Mouse (Mus musculus): Measurements from ENCODE around the gene Zfp385a. TPM values are rescaled to one million over a fixed set of nuclear protein-coding genes. Genes with fewer than 3 reads are reported as not detected.
A peak's percentile ranks its signal among the peaks of the same experiment; 100 is the strongest.

Zfp385a gene
- total RNA-seq, 4 experiments from 2014 or later = 37.9 to 55.5 (median 47.0) TPM

DNA sequence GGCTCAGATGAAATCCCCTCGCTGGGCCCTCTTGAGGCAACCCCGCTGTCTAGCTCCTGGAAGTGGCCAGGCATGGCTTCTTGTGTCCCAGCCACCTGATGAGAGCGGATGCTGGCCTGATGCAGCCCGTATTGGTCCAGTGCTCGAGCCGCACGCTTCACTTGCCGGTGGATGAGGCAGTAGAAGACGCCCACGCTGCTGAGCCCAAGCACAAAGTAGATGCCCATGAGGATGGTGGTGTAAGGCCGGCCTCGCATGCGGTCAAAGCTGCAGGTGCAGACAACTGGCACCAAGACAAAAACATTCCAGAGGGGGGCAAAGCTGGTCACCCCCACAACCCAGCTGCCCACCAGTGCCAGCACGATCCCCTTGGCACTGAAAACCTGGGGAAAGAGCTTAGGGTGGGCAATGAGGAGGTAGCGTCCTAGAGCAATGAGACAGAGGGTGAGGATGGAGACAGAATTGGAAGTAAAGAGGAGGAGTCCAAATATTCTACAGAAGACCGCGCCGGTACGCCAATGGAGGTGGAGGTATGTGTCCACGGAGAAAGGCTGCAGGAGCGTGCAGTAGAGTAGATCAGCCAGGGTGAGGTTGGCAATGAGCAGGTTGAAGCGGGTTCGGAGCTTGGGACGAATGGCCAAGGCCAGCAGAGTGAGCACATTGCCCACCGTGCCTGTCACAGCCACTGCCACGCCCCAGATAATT is 30.9 kb downstream of the Zfp385a start:
- no peak for DNase-seq (ENCODE audit: low spot score in 2 of 2)

DNA sequence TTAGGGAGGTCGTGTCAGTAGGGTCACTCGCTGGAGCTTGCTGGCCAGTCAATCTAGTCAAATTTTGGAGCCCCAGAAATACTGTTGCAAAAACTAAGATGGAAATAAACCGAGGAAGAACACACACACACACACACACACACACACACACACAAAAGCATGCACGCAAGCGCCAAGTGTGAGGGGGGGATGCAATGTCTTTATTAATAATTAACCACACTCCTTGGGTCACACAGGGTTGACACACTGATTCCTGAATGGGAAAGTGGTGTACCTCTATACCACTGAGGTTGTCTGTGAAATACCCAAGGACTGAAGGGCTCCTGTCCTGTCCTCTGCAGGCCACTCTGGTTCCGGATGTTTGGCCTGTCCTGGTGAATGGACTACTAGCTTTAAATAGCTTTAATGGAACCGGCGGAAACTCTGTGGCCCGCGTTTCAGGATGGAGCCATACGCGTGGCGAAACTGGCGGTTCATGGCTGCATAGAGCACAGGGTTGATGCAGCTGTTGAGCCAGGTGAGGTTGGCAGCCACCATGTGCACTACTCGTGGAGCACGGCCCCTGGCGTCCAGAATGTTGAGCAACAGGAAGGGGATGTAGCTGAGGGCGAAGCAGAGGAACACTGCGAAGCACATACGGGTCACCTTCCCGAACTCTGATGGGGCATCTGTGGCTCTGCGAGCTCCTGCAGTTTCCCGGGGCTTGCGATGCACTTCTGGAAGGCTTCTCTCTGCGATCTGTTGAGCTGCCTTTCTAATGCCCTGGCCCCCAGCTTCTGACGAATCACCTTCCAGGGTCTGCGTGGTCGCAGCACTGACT is 31.6 kb downstream of the Zfp385a start:
- no peak for DNase-seq (ENCODE audit: low spot score in 2 of 2)

DNA sequence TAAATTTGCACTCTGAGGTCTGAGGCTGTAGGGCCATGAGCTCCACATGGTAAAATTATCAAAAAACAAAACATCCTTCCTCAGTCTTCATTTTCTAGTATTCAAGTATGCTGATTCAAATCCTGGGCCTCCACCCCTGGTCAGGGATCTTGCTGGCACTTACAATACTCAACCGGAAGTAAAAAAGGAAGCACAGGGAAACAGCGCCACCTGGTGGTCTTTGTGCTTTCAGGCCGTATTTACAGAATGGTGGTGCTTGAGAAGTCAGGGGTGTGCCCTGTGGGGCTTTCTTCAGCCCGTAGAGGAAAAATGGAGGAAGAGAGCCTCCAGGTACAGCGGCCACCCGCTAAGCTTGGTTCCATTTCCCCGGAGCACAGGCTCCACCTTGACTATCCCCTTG is 32.8 kb downstream of the Zfp385a start:
- DNase-seq (ENCODE audit: low spot score in 2 of 2) = peak; percentile 84 to 95

DNA sequence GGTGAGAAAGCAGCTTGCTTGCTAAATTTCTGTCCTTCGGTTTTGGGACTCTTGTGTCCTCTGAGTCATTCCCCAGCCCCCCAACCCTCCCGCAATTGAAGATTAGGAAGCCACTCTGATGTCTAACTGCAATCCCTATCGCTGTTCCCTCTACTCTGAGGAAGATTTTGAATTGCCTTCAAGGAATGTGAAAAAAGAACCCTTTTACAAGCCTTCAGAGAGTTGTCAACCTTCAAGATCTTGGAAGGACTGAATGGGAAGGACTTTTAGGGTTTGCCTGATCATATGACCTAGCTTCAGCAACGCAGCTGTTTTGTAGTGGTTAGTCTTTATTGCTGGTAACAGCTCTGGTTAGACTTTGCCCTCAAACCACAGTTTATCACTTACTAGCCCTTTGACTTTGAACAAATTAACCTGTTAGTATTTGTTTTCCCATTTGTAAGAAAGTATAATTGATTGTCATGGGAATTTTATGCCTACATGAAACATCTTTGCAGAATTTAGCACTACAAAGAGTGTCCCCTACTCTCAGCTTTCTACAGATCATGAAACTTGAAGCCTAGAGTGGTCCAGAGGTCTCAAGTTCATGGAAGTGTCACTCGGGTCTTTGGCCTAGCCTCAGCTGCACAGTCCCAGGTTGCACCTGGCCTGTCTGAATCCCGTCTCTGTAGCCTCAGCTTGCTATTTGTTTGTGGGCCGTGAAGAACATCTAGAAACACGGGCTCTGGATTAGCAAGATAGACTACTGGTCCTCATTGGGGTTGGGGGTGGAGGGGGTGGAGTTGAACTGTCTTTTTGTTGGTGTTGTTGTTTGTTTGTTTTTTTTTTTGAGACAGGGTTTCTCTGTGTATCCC is 33.9 kb downstream of the Zfp385a start:
- DNase-seq (ENCODE audit: low spot score in 2 of 2) = no peak

DNA sequence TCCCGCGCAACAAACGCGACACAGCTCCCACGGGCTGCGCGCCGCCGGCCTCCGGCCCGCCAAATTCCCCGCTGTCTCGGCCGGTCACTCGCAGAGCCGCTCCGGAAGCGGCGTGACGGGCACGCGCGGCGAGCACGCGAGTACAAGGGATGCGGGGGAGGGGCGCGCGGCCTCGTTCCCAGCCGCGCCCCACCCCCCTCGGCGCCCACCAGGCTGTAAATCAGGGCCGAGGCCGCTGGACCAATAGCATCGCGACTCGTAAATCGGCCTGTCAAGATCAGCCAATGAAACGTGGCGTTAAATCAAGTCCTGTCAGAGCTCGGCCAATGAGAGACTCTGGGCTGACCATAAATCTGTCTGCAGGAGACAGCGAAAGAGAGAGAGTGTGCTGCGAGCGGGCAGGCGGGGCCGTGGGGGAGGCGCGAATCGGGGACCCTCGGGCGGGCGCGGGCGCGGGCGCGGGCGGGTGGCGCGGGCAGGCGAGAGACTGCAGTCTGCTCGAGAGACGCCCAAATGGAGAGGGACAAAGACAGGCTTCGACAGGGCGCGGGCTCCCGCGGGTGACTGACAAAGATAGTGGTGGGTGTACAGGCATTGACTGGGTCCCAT is 34.7 kb downstream of the Zfp385a start:
- DNase-seq (ENCODE audit: low spot score in 2 of 2) = peak; percentile 98

DNA sequence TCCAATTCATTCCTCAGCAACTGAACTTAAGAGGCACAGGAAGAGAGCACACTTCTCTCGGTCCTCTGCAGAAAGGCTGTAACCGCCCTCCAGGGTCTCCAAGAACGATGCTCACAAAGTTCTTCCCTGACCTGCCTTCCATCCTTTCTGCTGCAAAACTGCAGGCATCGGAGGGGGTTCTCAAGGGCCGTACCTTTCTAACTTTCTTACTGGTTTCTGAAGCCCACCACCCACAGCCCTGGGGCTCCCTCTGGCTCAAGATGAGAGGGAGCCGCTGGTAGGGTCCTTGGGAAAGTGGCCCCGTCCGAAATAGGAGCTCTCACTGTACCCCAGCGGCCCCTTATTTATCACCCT is 35.3 kb downstream of the Zfp385a start:
- no peak for DNase-seq (ENCODE audit: low spot score in 2 of 2)

DNA sequence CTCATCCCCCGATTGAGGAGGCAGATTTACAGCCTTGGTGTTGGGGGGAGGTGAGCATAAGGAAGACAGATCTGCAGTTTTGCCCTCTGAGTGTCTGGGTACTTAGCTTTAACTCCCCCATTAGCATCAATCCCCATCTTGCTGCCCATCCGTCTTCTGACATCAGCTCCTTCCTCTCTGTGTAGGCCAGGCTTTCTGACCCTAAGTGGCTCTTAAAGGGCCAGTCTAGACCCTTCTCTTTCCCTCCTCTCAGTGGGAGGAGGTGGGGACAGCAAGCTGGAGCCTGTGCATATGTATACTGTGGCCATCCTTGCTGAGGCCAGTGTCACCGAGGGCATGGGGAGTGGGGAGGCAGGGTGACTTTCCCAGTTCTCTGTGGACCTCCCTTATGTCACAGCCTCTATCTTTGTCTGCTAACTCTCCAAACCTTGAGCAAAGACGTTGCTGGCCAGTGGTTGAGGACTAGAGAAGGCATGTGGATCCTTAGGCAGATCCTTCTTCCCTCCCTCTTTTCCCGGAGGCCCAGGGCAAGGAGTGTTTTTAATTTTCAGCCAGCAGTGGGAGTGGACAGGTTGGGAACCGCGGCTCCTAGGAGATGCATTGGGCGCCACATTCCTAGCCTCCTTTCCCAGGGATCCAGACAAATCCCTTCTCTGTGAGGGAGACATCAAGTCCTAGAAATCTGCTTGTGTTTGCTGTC is 35.8 kb downstream of the Zfp385a start:
- no peak for DNase-seq (ENCODE audit: low spot score in 2 of 2)

DNA sequence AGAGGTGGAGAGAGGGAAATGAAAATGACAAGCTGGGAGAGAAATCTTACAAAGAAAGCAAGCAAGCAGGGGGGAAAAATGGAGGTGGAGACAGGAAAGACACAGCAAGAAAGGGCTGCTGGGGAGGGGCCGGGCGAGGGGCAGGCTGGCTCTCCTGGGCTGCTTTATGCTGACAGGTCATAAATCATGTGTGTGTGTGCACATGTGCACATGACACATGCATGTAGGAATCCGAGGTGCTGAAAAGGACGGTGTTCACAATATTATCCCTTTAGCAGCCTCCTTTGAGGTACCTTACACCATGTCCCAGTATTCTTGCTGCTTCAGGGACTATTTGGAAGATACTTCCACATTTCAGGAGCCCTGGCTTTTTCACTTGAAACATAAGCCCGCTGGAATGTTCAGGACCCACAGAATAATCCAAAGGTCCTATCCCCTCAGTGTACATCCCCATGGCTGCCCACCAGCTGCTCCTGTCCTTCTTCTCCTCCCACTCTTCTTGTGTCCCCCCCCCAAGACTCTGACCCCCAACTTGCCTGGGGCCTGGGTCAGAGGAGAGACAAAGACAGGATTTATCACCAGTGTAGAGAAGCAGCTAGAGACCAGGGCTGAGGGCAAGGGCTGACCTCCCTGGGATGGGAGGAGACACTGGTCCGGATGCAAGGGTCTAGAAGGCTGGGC is 37.4 kb downstream of the Zfp385a start:
- DNase-seq (ENCODE audit: low spot score in 2 of 2) = no peak

DNA sequence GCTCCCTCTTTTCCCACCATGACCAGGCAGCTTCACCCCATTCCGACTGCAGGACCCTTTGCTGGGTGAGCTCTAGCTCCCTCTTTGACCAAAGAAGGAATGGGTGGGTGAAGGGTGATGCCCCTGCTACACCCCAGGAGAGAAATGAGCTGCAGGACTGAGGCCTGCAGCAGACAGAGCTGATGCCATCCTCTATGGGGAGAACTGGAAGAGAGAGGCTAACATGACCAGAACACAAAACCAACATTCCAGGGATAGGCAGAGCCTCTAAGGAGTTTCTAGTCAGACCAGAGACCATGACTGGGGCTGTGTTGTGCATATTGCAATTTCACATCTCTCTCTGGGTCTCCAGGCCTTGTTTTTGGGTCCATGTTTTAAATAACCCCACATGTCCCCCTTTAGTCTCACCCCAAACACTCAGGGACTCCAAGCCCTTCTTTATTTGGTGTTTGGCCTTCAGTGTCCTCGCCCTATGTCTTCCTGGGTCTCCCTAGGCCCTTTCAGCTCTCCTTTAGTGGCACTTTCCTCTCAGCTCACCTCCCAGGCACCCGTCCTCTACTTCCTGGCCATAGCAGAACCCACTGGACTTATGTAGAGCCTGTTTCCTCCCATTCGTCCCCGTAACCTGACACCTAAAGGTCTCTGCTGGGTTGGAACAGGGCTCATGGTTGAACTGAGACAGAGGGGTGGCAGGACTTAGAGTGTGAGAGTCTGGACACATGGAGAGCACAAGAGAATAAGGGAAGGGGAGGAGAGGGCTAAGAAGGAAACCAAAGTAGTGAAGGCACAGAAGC is 38.1 kb downstream of the Zfp385a start:
- DNase-seq (ENCODE audit: low spot score in 2 of 2) = no peak

DNA sequence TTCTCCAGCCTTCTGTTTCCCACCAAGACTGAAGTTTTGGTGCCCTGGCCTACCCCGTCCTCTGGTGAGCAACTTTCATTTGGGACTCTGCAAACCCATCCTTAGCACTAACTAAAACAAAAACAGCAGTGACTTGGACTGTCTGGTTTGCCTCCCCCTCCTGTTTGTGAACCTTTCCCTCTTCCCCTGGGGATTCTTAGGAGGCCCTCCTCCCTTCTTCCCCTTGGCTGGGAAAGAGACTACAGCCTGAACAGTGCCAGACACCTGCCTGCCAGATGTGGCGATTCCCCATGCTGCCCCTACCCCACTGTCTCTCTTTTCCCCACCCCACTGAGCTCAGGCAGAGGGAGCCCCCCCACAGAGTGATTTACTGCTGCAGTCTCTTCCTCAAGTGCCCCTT is 38.8 kb downstream of the Zfp385a start:
- DNase-seq (ENCODE audit: low spot score in 2 of 2) = no peak

DNA sequence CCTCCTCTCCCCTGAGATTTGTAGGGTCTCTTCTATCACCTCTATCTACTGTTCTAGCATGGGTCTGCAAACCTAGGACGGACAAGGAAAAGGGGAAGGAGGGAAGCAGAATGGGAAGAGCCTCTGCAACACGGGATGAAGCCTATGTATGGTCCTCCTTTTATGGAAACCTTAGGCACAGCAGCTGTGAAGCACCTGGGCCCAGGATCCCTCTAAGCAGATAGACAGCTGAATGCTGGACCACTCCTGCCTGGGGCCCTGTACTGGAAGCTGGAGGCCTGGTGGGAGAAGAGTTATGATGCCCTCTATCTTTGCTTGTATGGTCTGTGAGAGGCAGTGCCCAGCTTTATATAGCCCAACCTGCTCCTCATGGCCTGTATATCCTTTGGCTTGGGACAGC is 39.3 kb downstream of the Zfp385a start:
- DNase-seq (ENCODE audit: low spot score in 2 of 2) = no peak

DNA sequence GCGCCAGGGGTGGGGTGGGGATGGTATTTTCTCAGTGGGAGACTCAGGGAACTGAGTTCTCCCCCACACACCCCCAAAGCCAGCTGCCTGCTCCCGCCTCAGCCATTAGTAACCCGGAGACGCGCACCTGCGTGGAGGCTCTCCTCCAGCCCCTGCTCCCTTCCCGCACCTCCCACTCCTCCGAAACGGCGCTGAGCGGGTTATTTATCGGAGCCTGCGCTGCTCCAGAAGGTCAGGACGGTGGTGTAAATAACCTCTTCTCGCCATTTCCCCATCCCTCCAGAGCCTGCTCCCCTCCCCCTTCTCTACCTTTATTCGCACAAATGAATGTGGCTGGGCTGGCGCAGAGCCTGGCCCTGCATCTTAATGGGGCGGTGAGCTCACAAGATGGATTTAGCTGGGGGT is 39.8 kb downstream of the Zfp385a start:
- peak in 1 of 2 experiments; percentile 53 for DNase-seq (ENCODE audit: low spot score in 2 of 2)

DNA sequence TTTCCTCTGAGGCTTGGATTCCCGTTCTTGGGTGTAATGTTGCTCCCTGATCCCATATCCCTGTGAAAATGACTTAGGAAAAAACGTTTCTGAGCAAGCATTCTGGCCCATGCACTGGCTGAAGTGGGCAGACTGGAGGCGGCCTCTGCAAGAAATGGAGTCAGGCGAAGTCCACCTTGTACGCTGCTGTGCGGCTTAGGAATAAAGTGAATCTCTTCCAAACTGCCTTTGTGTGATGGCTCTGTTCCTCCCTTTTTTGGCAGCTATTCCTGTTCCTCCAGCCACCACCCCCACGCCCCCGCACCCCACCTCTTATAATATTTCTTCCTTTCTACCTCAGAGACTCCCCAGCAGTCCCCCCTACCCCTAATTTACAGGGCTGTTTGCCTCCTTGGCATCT is 40.2 kb downstream of the Zfp385a start:
- no peak for DNase-seq (ENCODE audit: low spot score in 2 of 2)

DNA sequence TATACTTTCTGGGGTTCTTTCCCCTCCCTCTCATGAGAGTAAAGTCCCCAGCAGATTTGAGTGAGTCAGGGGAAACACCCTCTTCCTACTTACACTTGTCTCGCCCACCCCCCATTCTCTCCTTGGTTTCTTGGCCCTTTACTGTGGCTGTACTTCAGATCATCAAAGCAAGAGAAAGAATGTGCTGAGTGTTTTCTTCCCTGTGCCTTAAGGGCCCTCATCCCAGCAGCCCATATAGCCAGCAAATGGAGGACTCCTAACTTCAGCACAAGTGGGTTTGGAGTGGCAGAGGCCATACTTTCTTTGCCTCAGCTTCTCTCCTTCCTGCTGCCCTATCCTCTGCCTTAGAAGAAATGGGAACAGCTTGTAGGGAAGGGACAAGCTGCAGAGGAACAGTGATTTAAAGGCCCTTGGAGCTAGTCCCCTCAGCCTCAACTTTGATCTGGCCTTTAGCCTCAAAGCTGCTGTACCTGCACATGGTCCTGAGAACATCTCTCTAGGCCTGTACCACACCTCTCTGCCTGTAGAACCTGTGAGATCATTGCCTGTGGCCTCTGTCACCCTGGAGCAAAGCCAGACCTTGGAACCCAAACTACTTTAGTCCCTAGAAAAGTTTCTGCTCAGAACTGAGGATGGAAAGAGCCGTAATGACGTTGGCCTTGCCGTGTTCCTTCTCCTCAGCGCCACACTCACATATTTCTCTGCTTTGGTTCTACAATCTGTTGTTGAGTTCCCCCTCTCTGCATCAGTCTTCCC is 40.9 kb downstream of the Zfp385a start:
- no peak for DNase-seq (ENCODE audit: low spot score in 2 of 2)

DNA sequence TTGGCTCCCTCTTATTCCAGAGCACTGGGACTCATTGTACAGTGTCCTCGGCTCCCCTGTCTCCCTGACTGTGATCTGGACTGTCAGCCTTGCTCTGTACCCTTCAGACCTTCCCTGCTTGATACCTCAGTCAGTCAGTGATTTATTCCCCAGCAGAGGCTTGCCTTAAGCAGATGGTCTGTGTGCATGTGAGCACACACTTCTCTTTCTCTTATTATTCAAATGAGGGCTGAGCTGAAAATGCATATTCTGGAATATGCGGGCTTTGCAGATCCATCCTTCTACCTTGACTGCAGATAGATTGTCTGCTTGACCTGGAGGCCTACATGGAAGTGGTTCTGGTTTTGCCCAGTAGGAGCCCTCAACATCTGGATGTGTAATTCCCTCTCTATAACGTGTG is 41.9 kb downstream of the Zfp385a start:
- no peak for DNase-seq (ENCODE audit: low spot score in 2 of 2)

DNA sequence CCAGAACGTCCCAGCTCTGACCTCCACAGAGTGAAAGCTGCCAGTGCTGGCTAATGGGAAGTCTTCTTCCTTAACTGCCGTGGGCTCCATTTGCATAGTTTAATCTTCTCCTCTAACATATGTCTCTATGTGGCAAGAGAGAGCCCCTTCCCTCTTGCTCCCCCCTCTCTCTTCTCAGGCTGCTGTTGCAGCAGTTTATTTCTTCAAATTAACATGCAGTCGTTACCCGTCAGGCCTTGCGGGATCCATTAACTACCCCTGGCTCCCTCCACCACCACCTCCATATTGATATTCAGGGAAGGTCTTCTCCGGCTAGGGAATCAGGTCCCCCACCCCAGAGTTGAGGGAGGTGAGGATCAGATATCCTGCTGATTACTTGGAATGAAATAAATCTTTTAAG is 42.6 kb downstream of the Zfp385a start:
- no peak for DNase-seq (ENCODE audit: low spot score in 2 of 2)

DNA sequence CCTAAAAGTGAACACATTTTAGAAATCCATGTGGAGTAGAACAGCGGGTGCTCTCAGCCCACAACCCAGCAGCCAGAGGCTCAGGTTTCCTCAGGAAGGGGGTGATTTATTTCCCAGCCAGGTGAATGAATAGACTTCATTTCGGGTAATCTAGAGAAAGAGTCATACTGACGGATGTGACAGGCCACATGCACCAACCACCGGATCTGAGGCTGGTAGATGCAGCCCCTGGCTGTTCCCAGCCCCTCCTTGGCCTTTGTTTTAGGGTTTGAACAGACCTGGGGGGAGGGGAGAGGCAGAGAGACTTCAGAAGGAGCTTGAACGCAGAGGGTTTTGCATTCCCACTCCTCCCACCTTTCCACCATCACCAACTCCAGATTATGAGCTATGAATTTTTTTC is 44.0 kb downstream of the Zfp385a start:
- DNase-seq (ENCODE audit: low spot score in 2 of 2) = no peak

DNA sequence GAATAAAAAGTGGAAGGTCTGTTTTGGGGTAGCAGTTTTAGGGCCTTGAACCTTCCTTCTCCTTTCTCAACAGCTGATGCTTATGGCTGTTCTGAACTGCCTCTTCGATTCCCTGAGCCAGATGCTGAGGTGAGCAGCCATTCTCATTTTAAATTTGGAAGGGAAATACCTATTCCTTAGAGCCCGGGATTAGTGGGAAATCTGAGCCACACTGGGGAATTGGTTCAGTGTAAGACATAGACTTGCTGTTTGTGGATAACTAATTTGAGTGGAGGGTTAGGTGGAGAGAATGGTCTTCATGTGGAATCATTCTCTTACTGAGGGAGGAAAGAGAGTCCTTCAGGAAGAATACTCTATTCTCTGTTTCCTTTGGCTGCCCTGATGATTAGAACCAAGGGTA is 45.2 kb downstream of the Zfp385a start:
- DNase-seq (ENCODE audit: low spot score in 2 of 2) = no peak

DNA sequence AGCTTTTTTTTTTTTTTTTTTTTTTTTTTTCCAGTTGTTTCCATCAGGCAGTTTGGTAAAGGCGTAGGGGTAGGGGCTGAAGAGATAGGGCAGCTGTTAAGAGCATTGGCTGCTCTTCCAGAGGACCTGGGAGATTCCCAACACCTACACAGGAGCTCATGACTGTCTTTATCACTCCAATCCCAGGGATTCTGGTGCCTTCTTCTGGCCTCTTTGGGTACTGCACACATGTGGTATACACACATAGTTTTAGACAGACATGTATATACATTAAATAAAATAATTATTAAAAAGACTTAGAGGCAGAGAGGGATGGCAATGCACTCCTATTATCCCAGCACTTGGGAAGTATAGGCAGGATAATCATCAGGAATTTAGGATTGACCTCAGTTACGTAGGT is 46.5 kb downstream of the Zfp385a start:
- no peak for DNase-seq (ENCODE audit: low spot score in 2 of 2)
